Mouse (Mus musculus) mouse embryonic stem cell (cell line): ENCODE results near the gene Rtl1.

ENCODE experiments used
- in situ Hi-C, 2 experiments: fragments of 300-500 bp; cut with MboI; formaldehyde crosslinking; loops; 1 replicate in 1 of 2; 3 replicates in 1 of 2; pipeline ENCODE4 v1.14.3; 2019 to 2020; ENCODE audit warnings: low sequenced_read_pairs in 2 of 2, low pct_unique_long_range_greater_than_20kb in 1 of 2, mixed read lengths in 1 of 2; ENCODE audit not compliant: unreplicated experiment in 1 of 2

Rtl1 gene

GRCm38 (mm10) chr12:109600230-109600629 is at the start of gene Rtl1:
Gene Rtl1 (minus strand): TSS chr12:109600330.
- in situ Hi-C loops, result no loop called here

GRCm38 (mm10) chr12:109640560-109641167 is 40.5 kb upstream of the Rtl1 start:
- in situ Hi-C loops, result no loop called here

GRCm38 (mm10) chr12:109632035-109632434 is 31.9 kb upstream of the Rtl1 start:
- in situ Hi-C loops, result no loop called here

GRCm38 (mm10) chr12:109628887-109629286 is 28.8 kb upstream of the Rtl1 start:
- in situ Hi-C loops, result no loop called here

GRCm38 (mm10) chr12:109626910-109627309 is 26.8 kb upstream of the Rtl1 start:
- in situ Hi-C loops, result no loop called here

- in situ Hi-C loops, result no loop called here
Measured at GRCm38 (mm10) chr12:109620196-109620595, 20.1 kb upstream of the Rtl1 start.

GRCm38 (mm10) chr12:109617993-109618392 is 17.9 kb upstream of the Rtl1 start:
- in situ Hi-C loops, result no loop called here

- in situ Hi-C loops, result no loop called here
Measured at GRCm38 (mm10) chr12:109617126-109617525, 17.0 kb upstream of the Rtl1 start.

GRCm38 (mm10) chr12:109615371-109615770 is 15.2 kb upstream of the Rtl1 start:
- in situ Hi-C loops, result no loop called here

GRCm38 (mm10) chr12:109614416-109614815 is 14.3 kb upstream of the Rtl1 start:
- in situ Hi-C loops, result no loop called here

- in situ Hi-C loops, result no loop called here
Measured at GRCm38 (mm10) chr12:109612392-109613385, 12.6 kb upstream of the Rtl1 start.

- in situ Hi-C loops, result no loop called here
Measured at GRCm38 (mm10) chr12:109608576-109609440, 8.7 kb upstream of the Rtl1 start.

- in situ Hi-C loops, result no loop called here
Measured at GRCm38 (mm10) chr12:109607953-109608352, 7.8 kb upstream of the Rtl1 start.

- in situ Hi-C loops, result no loop called here
Measured at GRCm38 (mm10) chr12:109607191-109607590, 7.1 kb upstream of the Rtl1 start.

GRCm38 (mm10) chr12:109604982-109605721 is 5.0 kb upstream of the Rtl1 start:
- in situ Hi-C loops, result no loop called here

GRCm38 (mm10) chr12:109598551-109599250 is 1.4 kb downstream of the Rtl1 start:
- in situ Hi-C loops, result no loop called here

- in situ Hi-C loops, result no loop called here
Measured at GRCm38 (mm10) chr12:109596726-109597125, 3.4 kb downstream of the Rtl1 start.

GRCm38 (mm10) chr12:109596232-109596631 is 3.9 kb downstream of the Rtl1 start:
- in situ Hi-C loops, result no loop called here
